Mouse (Mus musculus) intestine, embryonic 14.5 days (tissue): Measurements from ENCODE around the gene Chp1. TPM values are rescaled to one million over a fixed set of nuclear protein-coding genes. Genes with fewer than 3 reads are reported as not detected.
"Not testable (repeated sequence)": the region's sequence is repeated elsewhere in the genome, so short reads cannot be mapped to it uniquely, and the experiment has no call there.

Source experiments
- ATAC-seq: fragments of 200-750 bp; cut with Nextera tagmentation; replicated peaks from 2 replicates; pipeline ENCODE4 v1.8.0; 2017; ENCODE audit warnings: low read depth, moderate number of reproducible peaks, moderate TSS enrichment, moderate library complexity; ENCODE audit not compliant: low FRiP score, low TSS enrichment
- DNase-seq: peaks from one replicate; pipeline ENCODE4 v3.0.0-alpha.2; 2018; ENCODE audit warnings: low spot score
- H3K27ac ChIP-seq: fragments of 300-500 bp; sonication (generic); 2 replicates; pipeline ENCODE4 v1.5.1; 2014; ENCODE audit warnings: low read depth, mild to moderate bottlenecking, control low read depth
- H3K27me3 ChIP-seq: fragments of 300-500 bp; sonication (generic); replicated peaks from 2 replicates; pipeline ENCODE4 v1.6.1; 2014; ENCODE audit warnings: low read length, control low read depth; ENCODE audit not compliant: control insufficient read depth, insufficient read depth
- H3K36me3 ChIP-seq: fragments of 300-500 bp; sonication (generic); 2 replicates; pipeline ENCODE4 v1.6.1; 2014; ENCODE audit warnings: low read length, control low read depth; ENCODE audit not compliant: control insufficient read depth, insufficient read depth
- H3K4me1 ChIP-seq: fragments of 300-500 bp; sonication (generic); replicated peaks from 2 replicates; pipeline ENCODE4 v1.6.1; 2014; ENCODE audit warnings: low read length, control low read depth, mixed read lengths; ENCODE audit not compliant: control insufficient read depth, insufficient read depth
- H3K4me2 ChIP-seq: fragments of 300-500 bp; sonication (generic); 2 replicates; pipeline ENCODE4 v1.6.1; 2014; ENCODE audit warnings: low read length
- H3K4me3 ChIP-seq: fragments of 300-500 bp; sonication (generic); 2 replicates; pipeline ENCODE4 v1.5.1; 2014; ENCODE audit warnings: low read depth, low read length, control low read depth, mixed read lengths
- H3K9ac ChIP-seq: fragments of 300-500 bp; sonication (generic); 2 replicates; pipeline ENCODE4 v1.6.1; 2014; ENCODE audit warnings: mild to moderate bottlenecking, low read length
- H3K9me3 ChIP-seq: fragments of 300-500 bp; sonication (generic); 2 replicates; pipeline ENCODE4 v1.6.1; 2016; ENCODE audit warnings: low read length, control low read depth; ENCODE audit not compliant: control insufficient read depth
- WGBS: fragments of 180-500 bp; shearing (Covaris S2); extraction: QIAGEN DNeasy Blood & Tissue Kit; methylation state at CpG from one replicate; pipeline ENCODE4 v1.1.7; 2014; 5-methylcytosine and 5-hydroxymethylcytosine counted together
- polyA plus RNA-seq: library from polyadenylated mRNA; unstranded; fragments of >200 nt; fragmentation: Nextera tagmentation; extraction: Ambion mirVana; gene quantifications from 2 replicates; pipeline ENCODE4 v1.2.1, GENCODE M21; 2014

The Chp1 gene
- polyA plus RNA-seq = 54.5 and 57.1 TPM in 2 replicates

DNA sequence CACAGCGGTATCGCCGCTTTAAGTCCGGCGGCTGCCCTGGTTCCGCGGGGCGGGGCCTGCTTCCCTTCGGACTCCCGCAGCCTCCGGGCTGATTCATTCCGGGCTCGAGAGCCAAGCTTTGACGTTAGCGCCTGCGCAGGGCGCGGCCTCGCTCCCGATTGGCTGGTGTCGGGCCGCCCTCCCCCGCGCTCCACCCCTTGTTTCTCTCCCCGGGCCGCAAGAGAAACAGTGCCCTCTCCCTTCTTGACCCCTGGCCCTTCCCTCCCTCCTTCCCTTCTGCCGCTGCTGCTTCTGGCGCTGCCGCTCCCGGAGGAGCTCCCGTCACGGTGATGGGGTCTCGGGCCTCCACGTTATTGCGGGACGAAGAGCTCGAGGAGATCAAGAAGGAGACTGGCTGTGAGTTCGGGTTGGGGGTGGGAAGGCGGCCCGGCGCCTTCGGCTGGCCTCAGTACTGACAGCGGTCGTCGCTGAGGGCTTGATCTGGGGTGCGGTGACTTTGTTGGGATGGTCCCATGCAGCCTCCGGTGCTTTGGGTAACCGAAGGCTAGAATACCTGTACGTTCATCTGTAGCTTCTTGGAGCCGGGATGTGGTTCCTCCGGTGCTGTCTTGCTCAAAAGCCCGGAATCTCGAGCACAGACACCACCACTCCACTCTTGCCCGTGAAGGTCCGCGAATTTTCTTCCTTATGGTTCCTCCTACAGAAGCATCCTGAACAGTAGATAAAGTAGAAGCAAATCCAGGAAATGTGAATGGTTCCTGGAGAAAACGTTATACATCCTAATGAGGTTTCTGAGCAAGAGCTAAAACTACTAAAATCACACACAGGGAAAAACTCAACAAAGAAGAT is at the start of gene Chp1, which contains the start of gene Exd1:
Gene Chp1 (plus strand): TSS at position 176 of the 849 bp plus-strand sequence.
Gene Exd1 (minus strand): TSS at position 106 of the 849 bp plus-strand sequence.
- under 1% methylated on average over 57 of the region's 57 CpGs for WGBS
- Histone ChIP-seq H3K27me3 (no peaks in the 10 kb centered on the region), H3K9ac (peak within 1 kb of the TSS; percentile 68), H3K9me3 (no peaks in the 10 kb centered on the region), H3K4me3 (peak within 1 kb of the TSS; percentile 83), H3K4me1 (peaks cover 16% of the 10 kb centered on the region), H3K36me3 (no peaks in the 10 kb centered on the region), H3K4me2 (peak within 1 kb of the TSS; percentile 83), H3K27ac (peak within 1 kb of the TSS; percentile 70)
- DNase-seq (peak; percentile 97), ATAC-seq (peak; percentile 97)

- no peak for ATAC-seq
- Histone ChIP-seq H3K4me3 (no peak overlapping the region), H3K9ac (no peak overlapping the region), H3K36me3 (no peaks in the 10 kb centered on the region), H3K9me3 (no peaks in the 10 kb centered on the region), H3K27ac (no peak overlapping the region), H3K4me2 (no peak overlapping the region), H3K27me3 (no peaks in the 10 kb centered on the region), H3K4me1 (no peaks in the 10 kb centered on the region)
- 86% methylated on average over 2 of the region's 2 CpGs for WGBS
- DNase-seq = no peak
Measured at GRCm38 (mm10) chr2:119498859-119499258, 48.6 kb upstream of the Chp1 start.

- no peaks in the 10 kb centered on the region for H3K9me3 ChIP-seq
- 64% methylated on average over 2 of the region's 2 CpGs for WGBS
- no peaks in the 10 kb centered on the region for H3K4me1 ChIP-seq
- H3K9ac ChIP-seq = no peak overlapping the region
- H3K36me3 ChIP-seq = no peaks in the 10 kb centered on the region
- no peak for DNase-seq
- H3K27me3 ChIP-seq = no peaks in the 10 kb centered on the region
- H3K27ac ChIP-seq = no peak overlapping the region
- no peak overlapping the region for H3K4me2 ChIP-seq
- ATAC-seq = peak; percentile 76
- H3K4me3 ChIP-seq = no peak overlapping the region
Measured at GRCm38 (mm10) chr2:119500965-119501652, 46.4 kb upstream of the Chp1 start.

GRCm38 (mm10) chr2:119507108-119507507 is 40.4 kb upstream of the Chp1 start:
- H3K27me3 ChIP-seq = no peaks in the 10 kb centered on the region
- H3K4me1 ChIP-seq = no peaks in the 10 kb centered on the region
- no peak overlapping the region for H3K4me3 ChIP-seq
- DNase-seq = no peak
- no peaks in the 10 kb centered on the region for H3K36me3 ChIP-seq
- H3K4me2 ChIP-seq = no peak overlapping the region
- H3K27ac ChIP-seq = no peak overlapping the region
- no peak overlapping the region for H3K9ac ChIP-seq
- ATAC-seq = no peak
- H3K9me3 ChIP-seq = no peaks in the 10 kb centered on the region

DNA sequence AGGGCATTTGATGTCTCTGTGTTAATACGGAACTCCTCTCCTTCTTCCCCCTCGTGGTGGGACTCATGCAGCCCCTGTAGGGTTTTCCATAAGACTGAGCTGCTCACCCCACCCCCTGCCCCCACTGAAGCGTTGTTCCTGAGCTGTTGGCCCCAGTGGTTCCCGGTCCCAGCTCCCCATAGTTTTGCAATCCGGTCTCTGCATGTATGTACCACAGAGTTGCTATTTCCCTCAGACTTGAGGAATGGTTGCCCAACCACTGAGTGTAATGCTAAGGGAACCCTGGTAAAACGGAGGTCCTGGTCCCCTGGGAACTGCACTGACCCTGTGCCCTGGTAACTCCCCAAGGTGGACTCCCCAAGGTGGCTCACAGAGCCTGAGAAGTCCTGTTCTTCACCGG is 39.0 kb upstream of the Chp1 start:
- H3K4me1 ChIP-seq, H3K4me2 ChIP-seq, H3K4me3 ChIP-seq, H3K9ac ChIP-seq, H3K27ac ChIP-seq, H3K9me3 ChIP-seq, ATAC-seq, DNase-seq, H3K27me3 ChIP-seq, H3K36me3 ChIP-seq: not testable (repeated sequence)
- WGBS = 67% methylated on average over 7 of the region's 7 CpGs

GRCm38 (mm10) chr2:119510856-119511255 is 36.6 kb upstream of the Chp1 start:
- DNase-seq (no peak), ATAC-seq (no peak)
- no peaks in the 10 kb centered on the region for H3K4me1 ChIP-seq
- no peak overlapping the region for H3K27ac ChIP-seq
- H3K9me3 ChIP-seq = no peaks in the 10 kb centered on the region
- H3K4me3 ChIP-seq = no peak overlapping the region
- WGBS = 94% methylated on average over 2 of the region's 2 CpGs
- no peak overlapping the region for H3K4me2 ChIP-seq
- no peak overlapping the region for H3K9ac ChIP-seq
- no peaks in the 10 kb centered on the region for H3K36me3 ChIP-seq
- H3K27me3 ChIP-seq = no peaks in the 10 kb centered on the region

- Histone ChIP-seq H3K27me3 (no peaks in the 10 kb centered on the region), H3K4me2 (no peak overlapping the region), H3K36me3 (no peaks in the 10 kb centered on the region), H3K9ac (no peak overlapping the region), H3K9me3 (no peaks in the 10 kb centered on the region), H3K4me3 (no peak overlapping the region), H3K27ac (no peak overlapping the region), H3K4me1 (no peaks in the 10 kb centered on the region)
- no peak for DNase-seq
- no peak for ATAC-seq
- 77% methylated on average over 3 of the region's 3 CpGs for WGBS
Measured at GRCm38 (mm10) chr2:119512292-119512691, 35.2 kb upstream of the Chp1 start.

DNA sequence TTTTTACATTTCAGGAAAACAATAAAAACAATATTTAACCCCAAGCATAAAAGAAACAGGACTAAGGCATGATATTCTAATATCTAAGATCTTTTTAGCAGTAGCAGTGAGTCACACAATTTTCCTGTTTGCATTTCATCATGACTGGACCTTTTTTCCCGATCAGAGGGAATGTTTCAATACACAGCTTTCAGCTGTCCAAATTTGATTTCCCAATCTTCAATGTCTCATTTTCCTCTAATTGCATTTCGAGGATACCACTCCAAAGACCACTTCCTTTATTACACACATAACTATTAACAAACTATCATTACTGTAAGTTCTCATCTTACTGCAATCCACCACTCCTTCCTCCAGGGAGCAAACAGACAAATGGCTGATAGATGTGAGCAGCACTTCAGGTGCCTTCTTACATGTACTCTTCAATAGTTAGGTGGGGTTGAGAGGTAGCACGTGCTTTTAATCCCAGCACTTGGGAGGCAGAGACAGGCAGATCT is 33.4 kb upstream of the Chp1 start:
- Histone ChIP-seq H3K9me3 (no peaks in the 10 kb centered on the region), H3K27ac (no peak overlapping the region), H3K9ac (no peak overlapping the region), H3K4me3 (no peak overlapping the region), H3K4me1 (no peaks in the 10 kb centered on the region), H3K36me3 (no peaks in the 10 kb centered on the region), H3K27me3 (no peaks in the 10 kb centered on the region), H3K4me2 (no peak overlapping the region)
- DNase-seq (no peak), ATAC-seq (no peak)
- 84% methylated on average over 3 of the region's 3 CpGs for WGBS
